Mouse (Mus musculus) myocyte (in vitro differentiated cells): ENCODE measurements around the gene Mus81.

Experiments used
- CEBPB ChIP-seq: IDR thresholded peaks from 2 replicates; pipeline ENCODE4 v1.6.1; 2011; ENCODE audit warnings: mild to moderate bottlenecking, moderate library complexity; ENCODE audit not compliant: poor library complexity, insufficient read depth, severe bottlenecking
- MAX ChIP-seq: IDR thresholded peaks from one replicate; pipeline ENCODE4 v1.6.1; 2011; ENCODE audit warnings: low read depth, mild to moderate bottlenecking, control low read depth
- POLR2A ChIP-seq: IDR thresholded peaks from one replicate; pipeline ENCODE4 v1.6.1; 2011; ENCODE audit warnings: low read depth, mild to moderate bottlenecking, control low read depth, moderate library complexity; ENCODE audit not compliant: insufficient read length
- POLR2AphosphoS2 ChIP-seq: IDR thresholded peaks from one replicate; pipeline ENCODE4 v1.6.1; 2011; ENCODE audit warnings: low read depth, control low read depth; ENCODE audit not compliant: insufficient read length
- TCF3 ChIP-seq: IDR thresholded peaks from one replicate; pipeline ENCODE4 v1.6.1; 2011; ENCODE audit warnings: low read depth, control low read depth; ENCODE audit not compliant: insufficient read length
- USF1 ChIP-seq: IDR thresholded peaks from one replicate; pipeline ENCODE4 v1.6.1; 2011; ENCODE audit warnings: low read depth, mild to moderate bottlenecking, control low read depth, moderate library complexity

DNA sequence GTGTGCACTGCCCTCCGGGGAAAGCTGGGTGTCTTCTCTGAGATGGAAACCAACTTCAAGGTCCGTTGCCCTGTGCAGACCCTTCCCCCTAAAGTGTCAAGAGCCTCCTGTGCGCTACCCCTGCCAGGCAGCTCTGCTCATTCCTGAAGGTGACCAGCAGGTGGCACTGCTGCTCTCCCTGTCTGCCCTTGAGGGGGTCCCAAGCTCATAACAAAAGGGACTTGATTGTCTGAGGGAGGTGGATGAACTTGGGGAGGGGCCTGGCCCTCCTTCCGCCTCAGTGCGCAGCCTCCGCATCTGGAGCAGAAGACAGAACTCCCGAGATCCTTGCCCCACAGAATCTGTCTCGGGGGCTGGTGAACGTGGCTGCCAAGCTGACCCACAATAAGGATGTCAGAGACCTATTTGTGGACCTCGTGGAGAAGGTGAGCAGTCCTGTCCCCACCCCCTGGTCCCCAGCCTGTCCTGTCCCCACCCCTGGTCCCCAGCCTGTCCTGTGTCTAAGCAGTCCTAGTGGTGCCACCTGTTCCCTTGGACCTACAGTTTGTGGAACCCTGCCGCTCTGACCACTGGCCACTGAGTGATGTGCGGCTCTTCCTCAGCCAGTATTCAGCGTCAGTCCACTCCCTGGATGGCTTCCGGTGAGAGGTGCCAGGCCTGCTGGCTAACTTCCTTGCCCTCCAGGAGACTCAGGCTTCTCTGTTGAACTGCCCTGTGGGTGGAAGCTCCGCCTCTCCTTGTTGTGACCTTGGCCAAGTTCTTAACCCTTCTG lies 24.2 kb downstream of the Mus81 start:
- no peak for TF ChIP-seq CEBPB
- no peak for TF ChIP-seq POLR2A
- TF ChIP-seq USF1 = no peak
- no peak for TF ChIP-seq MAX
- TF ChIP-seq TCF3 = no peak
- no peak for TF ChIP-seq POLR2AphosphoS2
